Mouse (Mus musculus) kidney, embryonic 14.5 days (tissue): Measurements from ENCODE around the gene Plekhh3. TPM values are rescaled to one million over a fixed set of nuclear protein-coding genes. Genes with fewer than 3 reads are reported as not detected.

Source experiments
- ATAC-seq: fragments of 200-750 bp; cut with Nextera tagmentation; 2 replicates; pipeline ENCODE4 v1.8.0; 2017; ENCODE audit warnings: moderate number of reproducible peaks, mild to moderate bottlenecking, moderate TSS enrichment, moderate library complexity; ENCODE audit not compliant: low FRiP score, low TSS enrichment
- H3K27ac ChIP-seq: fragments of 300-500 bp; sonication (generic); 2 replicates; pipeline ENCODE4 v1.5.1; 2014; ENCODE audit warnings: low read depth, mild to moderate bottlenecking, low read length, moderate library complexity, mixed read lengths
- H3K27me3 ChIP-seq: fragments of 300-500 bp; sonication (generic); 2 replicates; pipeline ENCODE4 v1.6.1; 2014; ENCODE audit warnings: mild to moderate bottlenecking, low read length; ENCODE audit not compliant: control insufficient read depth, insufficient read depth
- H3K36me3 ChIP-seq: fragments of 300-500 bp; sonication (generic); 2 replicates; pipeline ENCODE4 v1.6.1; 2014; ENCODE audit warnings: low read length, mixed read lengths; ENCODE audit not compliant: control insufficient read depth, insufficient read depth
- H3K4me1 ChIP-seq: fragments of 300-500 bp; sonication (generic); 2 replicates; pipeline ENCODE4 v1.6.1; 2014; ENCODE audit warnings: low read length, mixed read lengths; ENCODE audit not compliant: control insufficient read depth, insufficient read depth
- H3K4me2 ChIP-seq: fragments of 300-500 bp; sonication (generic); replicated peaks from 2 replicates; pipeline ENCODE4 v1.6.1; 2014; ENCODE audit warnings: low read depth, mild to moderate bottlenecking, low read length
- H3K4me3 ChIP-seq: fragments of 300-500 bp; sonication (generic); 2 replicates; pipeline ENCODE4 v1.5.1; 2014; ENCODE audit warnings: mild to moderate bottlenecking, low read length
- H3K9ac ChIP-seq: fragments of 300-500 bp; sonication (generic); 2 replicates; pipeline ENCODE4 v1.6.1; 2014; ENCODE audit warnings: low read depth, mild to moderate bottlenecking, low read length, moderate library complexity
- H3K9me3 ChIP-seq: fragments of 300-500 bp; sonication (generic); 2 replicates; pipeline ENCODE4 v1.6.1; 2016; ENCODE audit warnings: low read length; ENCODE audit not compliant: control insufficient read depth
- WGBS: fragments of 180-500 bp; shearing (Covaris S2); extraction: QIAGEN DNeasy Blood & Tissue Kit; methylation state at CpG from one replicate; pipeline ENCODE4 v1.1.7; 2014; 5-methylcytosine and 5-hydroxymethylcytosine counted together
- polyA plus RNA-seq: library from polyadenylated mRNA; unstranded; fragments of >200 nt; fragmentation: Nextera tagmentation; extraction: Ambion mirVana; gene quantifications from 2 replicates; pipeline ENCODE4 v1.2.1, GENCODE M21; 2014

The Plekhh3 gene
- polyA plus RNA-seq, 1 experiment from 2014 or later, result 17.9 TPM

GRCm38 (mm10) chr11:101180846-101181740 lies 9.9 kb upstream of the Plekhh3 start:
- H3K27me3 ChIP-seq, result peaks cover 21% of the 10 kb centered on the region
- H3K4me3 ChIP-seq, result no peak overlapping the region
- WGBS, result 45% methylated on average over 10 of the region's 10 CpGs
- no peak overlapping the region for H3K4me2 ChIP-seq
- H3K9ac ChIP-seq, result no peak overlapping the region
- ATAC-seq, result no peak
- no peak overlapping the region for H3K27ac ChIP-seq
- no peaks in the 10 kb centered on the region; the same call in 1 of the 2 replicates for H3K36me3 ChIP-seq
- H3K9me3 ChIP-seq, result no peaks in the 10 kb centered on the region
- peaks cover 14% of the 10 kb centered on the region for H3K4me1 ChIP-seq

GRCm38 (mm10) chr11:101180261-101180660 lies 9.1 kb upstream of the Plekhh3 start:
- Histone ChIP-seq H3K36me3 (no peaks in the 10 kb centered on the region; the same call in 1 of the 2 replicates), H3K4me1 (peaks cover 16% of the 10 kb centered on the region), H3K4me2 (no peak overlapping the region), H3K27ac (no peak overlapping the region), H3K9me3 (no peaks in the 10 kb centered on the region), H3K27me3 (peaks cover 25% of the 10 kb centered on the region), H3K9ac (no peak overlapping the region), H3K4me3 (no peak overlapping the region)
- ATAC-seq, result no peak
- WGBS, result 61% methylated on average over 17 of the region's 17 CpGs

DNA sequence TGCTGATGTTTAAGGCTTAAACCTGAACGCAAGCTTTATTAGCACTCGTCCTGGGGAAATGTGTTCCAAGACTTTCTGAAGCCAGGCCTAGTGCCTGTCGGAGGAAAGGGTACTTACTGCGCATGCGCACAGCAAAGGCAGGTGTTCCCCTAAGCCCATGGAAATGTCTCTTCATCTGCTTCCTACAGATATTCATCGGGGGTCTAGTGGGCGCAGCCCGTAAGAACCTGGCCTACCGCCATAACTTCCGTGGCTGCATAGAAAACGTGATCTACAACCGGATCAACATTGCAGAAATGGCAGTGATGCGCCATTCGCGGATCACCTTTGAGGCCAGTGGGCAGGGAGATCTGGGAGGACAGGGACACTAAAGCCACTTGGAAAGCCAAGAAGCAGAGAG lies 8.2 kb upstream of the Plekhh3 start:
- WGBS, result 82% methylated on average over 15 of the region's 15 CpGs
- H3K27me3 ChIP-seq, result peaks cover 31% of the 10 kb centered on the region
- no peak for ATAC-seq

DNA sequence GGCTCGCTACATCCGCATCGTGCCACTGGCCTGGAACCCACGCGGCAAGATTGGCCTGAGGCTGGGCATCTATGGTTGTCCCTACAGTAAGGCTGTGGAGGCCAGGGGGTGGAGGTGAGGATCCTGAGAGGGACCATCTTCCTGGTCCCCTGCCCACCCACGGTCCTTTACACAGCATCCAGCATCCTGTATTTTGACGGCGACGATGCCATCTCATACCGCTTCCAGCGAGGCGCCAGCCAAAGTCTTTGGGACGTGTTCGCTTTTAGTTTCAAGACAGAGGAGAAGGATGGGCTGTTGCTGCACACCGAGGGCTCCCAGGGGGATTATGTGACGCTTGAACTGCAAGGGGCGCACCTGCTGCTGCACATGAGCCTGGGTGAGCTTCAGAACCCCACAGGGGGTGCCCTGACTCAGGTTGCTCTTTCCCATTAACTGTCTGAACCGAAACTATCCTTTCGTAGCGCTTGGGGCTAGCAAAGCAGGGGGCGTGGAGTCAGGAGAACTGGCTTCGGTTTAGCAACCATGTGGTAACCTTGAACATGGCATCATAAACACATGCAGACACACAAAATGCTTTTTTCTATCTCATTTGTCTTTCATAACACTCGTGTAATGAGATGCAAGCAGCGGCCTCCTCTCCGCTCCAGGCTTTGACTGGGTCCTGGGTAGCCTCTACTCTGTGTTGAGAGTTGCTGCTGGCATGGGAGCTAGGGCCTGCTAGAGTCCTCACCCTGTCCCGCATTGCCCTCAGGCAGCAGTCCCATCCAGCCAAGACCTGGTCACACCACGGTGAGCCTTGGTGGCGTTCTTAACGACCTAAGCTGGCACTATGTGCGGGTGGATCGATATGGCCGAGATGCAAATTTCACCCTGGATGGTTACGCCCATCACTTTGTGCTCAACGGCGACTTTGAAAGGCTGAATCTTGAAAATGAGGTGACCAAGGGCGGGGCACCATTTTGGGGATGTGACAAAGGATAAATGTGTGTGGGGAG lies 7.2 kb upstream of the Plekhh3 start:
- Histone ChIP-seq H3K27ac (no peak overlapping the region), H3K4me3 (no peak overlapping the region), H3K9me3 (no peaks in the 10 kb centered on the region), H3K4me2 (0 out of 2 replicates have a peak overlapping the region, but pooled peaks have one; percentile 8), H3K4me1 (peaks cover 29% of the 10 kb centered on the region), H3K36me3 (no peaks in the 10 kb centered on the region), H3K27me3 (peaks cover 31% of the 10 kb centered on the region), H3K9ac (no peak overlapping the region)
- WGBS, result 55% methylated on average over 36 of the region's 36 CpGs
- no peak for ATAC-seq

More for the DNA sequence above, 8.2 kb upstream of the Plekhh3 start:
- Histone ChIP-seq H3K4me3 (no peak overlapping the region), H3K9me3 (no peaks in the 10 kb centered on the region), H3K9ac (no peak overlapping the region), H3K4me1 (peaks cover 22% of the 10 kb centered on the region), H3K4me2 (no peak overlapping the region), H3K27ac (no peak overlapping the region), H3K36me3 (no peaks in the 10 kb centered on the region; the same call in 1 of the 2 replicates)

- Histone ChIP-seq H3K36me3 (no peaks in the 10 kb centered on the region), H3K4me3 (peak overlapping the region; percentile 31; the same call in 1 of the 2 replicates), H3K27ac (no peak overlapping the region), H3K27me3 (peaks cover 31% of the 10 kb centered on the region), H3K9me3 (no peaks in the 10 kb centered on the region), H3K4me2 (peak overlapping the region; percentile 78), H3K9ac (no peak overlapping the region), H3K4me1 (peaks cover 40% of the 10 kb centered on the region)
- 36% methylated on average over 22 of the region's 22 CpGs for WGBS
- no peak for ATAC-seq
Measured at GRCm38 (mm10) chr11:101176933-101177773, 6.0 kb upstream of the Plekhh3 start.

- Histone ChIP-seq H3K4me2 (peak overlapping the region; percentile 78), H3K9ac (no peak overlapping the region; the same call in 1 of the 2 replicates), H3K4me3 (peak overlapping the region; percentile 31), H3K27ac (no peak overlapping the region), H3K36me3 (no peaks in the 10 kb centered on the region), H3K27me3 (peaks cover 31% of the 10 kb centered on the region), H3K4me1 (peaks cover 40% of the 10 kb centered on the region), H3K9me3 (no peaks in the 10 kb centered on the region)
- ATAC-seq, result no peak
- WGBS, result 0% methylated on average over 25 of the region's 25 CpGs
Measured at GRCm38 (mm10) chr11:101176117-101176691, 5.1 kb upstream of the Plekhh3 start.

GRCm38 (mm10) chr11:101175636-101176116 lies 4.5 kb upstream of the Plekhh3 start:
- Histone ChIP-seq H3K9me3 (no peaks in the 10 kb centered on the region), H3K4me3 (peak overlapping the region; percentile 31; the same call in 1 of the 2 replicates), H3K27ac (no peak overlapping the region), H3K36me3 (no peaks in the 10 kb centered on the region), H3K27me3 (peaks cover 31% of the 10 kb centered on the region), H3K4me1 (peaks cover 40% of the 10 kb centered on the region), H3K9ac (no peak overlapping the region), H3K4me2 (peak overlapping the region; percentile 78)
- 10% methylated on average over 11 of the region's 11 CpGs for WGBS
- ATAC-seq, result no peak
